26 mouse cellular contexts compared by ENCODE assay signal in the genomic region with DNA sequence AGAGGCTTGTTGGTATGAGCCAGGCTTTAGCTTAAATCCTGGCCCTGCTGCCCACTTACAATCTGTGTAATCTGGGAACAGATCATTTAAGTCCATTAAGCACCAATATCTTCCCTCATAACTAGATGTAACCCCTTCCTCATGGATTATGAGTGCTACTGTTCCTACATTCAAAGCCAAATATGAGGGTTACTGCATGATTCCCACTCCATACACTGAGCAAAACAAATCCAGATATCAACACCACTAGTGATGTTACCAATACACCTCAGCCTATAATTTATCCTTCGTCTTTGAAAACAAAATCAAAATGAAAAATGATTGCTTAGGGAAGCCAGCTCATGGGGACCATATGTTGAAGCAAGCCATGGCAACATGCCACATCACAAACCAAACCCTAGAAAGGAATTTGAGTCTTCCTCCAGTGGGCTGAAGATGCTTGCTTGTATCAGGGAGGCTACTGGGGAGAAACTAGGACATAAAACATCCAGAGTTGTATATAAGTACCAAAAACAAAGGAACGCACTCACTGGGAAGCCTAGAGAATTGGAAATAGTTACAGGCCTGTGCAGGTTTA.
DNase-seq lines count a peak whose midpoint lies in the region; ATAC-seq and TF ChIP-seq lines count a peak whose summit lies in the region.
"Had no signal": no experiment of that assay in that cellular context is flagged by ENCODE, and none has a peak within 500 bp of the region (broad histone marks: within the 10 kb centered on the region; RNA-seq: fewer than 3 reads in every experiment).

No protein-coding gene starts in this region.

- TF ChIP-seq CTCF in intestine, postnatal 0 days (IDR thresholded peaks at IDR 0.05; ENCODE audit: low read depth) = no peak

- no peak for DNase-seq in lung, postnatal 10 days
- DNase-seq in NIH3T3 (ENCODE audit: low read depth) = peak; percentile 68
- DNase-seq in layer of hippocampus, postnatal 25 days (ENCODE audit: extremely low spot score in 1 of 2, low spot score in 1 of 2) = no peak
- no peak for DNase-seq in Muller cell, postnatal 12 days (ENCODE audit: inconsistent ontology term)
- DNase-seq: cerebellum, adult 2 months; cerebellum, postnatal 14 days; gastrocnemius, adult 2 months; heart, postnatal 14 days; right cerebral cortex, postnatal 25 days; spleen, adult 18-20 months; thymus, postnatal 4 days had no signal

- no peak overlapping the region for H3K4me3 ChIP-seq in intestine, embryonic 16.5 days (ENCODE audit: low read length)
- no peak overlapping the region for H3K4me3 ChIP-seq in intestine, postnatal 0 days (ENCODE audit: low read depth, low read length)
- H3K4me3 ChIP-seq in lung, embryonic 16.5 days (ENCODE audit: low read length) = no peak overlapping the region
- H3K4me3 ChIP-seq in embryonic facial prominence, embryonic 15.5 days (replicated peaks) = no peak overlapping the region
- H3K4me3 ChIP-seq: erythroblast, embryonic 14.5 days; gastrocnemius, adult 2 months; hindbrain, embryonic 10.5 days; limb, embryonic 12.5 days; midbrain, embryonic 15.5 days; neural tube, embryonic 15.5 days had no signal

- WGBS in intestine, embryonic 16.5 days = 67% methylated on average over 2 of the region's 2 CpGs
- WGBS in intestine, postnatal 0 days = 67% methylated on average over 2 of the region's 2 CpGs
- 64% methylated on average over 2 of the region's 2 CpGs for WGBS in lung, embryonic 16.5 days
- WGBS in embryonic facial prominence, embryonic 15.5 days = 75% methylated on average over 2 of the region's 2 CpGs

- no peaks in the 10 kb centered on the region for H3K9me3 ChIP-seq in intestine, embryonic 16.5 days (ENCODE audit: control insufficient read depth, low read length)
- no peaks in the 10 kb centered on the region for H3K9me3 ChIP-seq in intestine, postnatal 0 days (ENCODE audit: control insufficient read depth)
- no peaks in the 10 kb centered on the region for H3K9me3 ChIP-seq in lung, embryonic 16.5 days (ENCODE audit: control insufficient read depth, low read length)
- no peaks in the 10 kb centered on the region for H3K9me3 ChIP-seq in embryonic facial prominence, embryonic 15.5 days (replicated peaks)
- H3K9me3 ChIP-seq: hindbrain, embryonic 10.5 days; limb, embryonic 12.5 days; midbrain, embryonic 15.5 days; neural tube, embryonic 15.5 days had no signal

- no peaks in the 10 kb centered on the region for H3K27me3 ChIP-seq in intestine, embryonic 16.5 days (replicated peaks; ENCODE audit: control insufficient read depth, insufficient read depth, low read length)
- no peaks in the 10 kb centered on the region for H3K27me3 ChIP-seq in intestine, postnatal 0 days (replicated peaks; ENCODE audit: control insufficient read depth, insufficient read depth, low read length)
- H3K27me3 ChIP-seq in lung, embryonic 16.5 days (ENCODE audit: control insufficient read depth, insufficient read depth, low read depth, low read length) = no peaks in the 10 kb centered on the region
- no peaks in the 10 kb centered on the region for H3K27me3 ChIP-seq in embryonic facial prominence, embryonic 15.5 days
- H3K27me3 ChIP-seq: limb, embryonic 12.5 days; midbrain, embryonic 15.5 days; neural tube, embryonic 15.5 days had no signal

- H3K36me3 ChIP-seq in intestine, embryonic 16.5 days (ENCODE audit: control insufficient read depth, insufficient read depth, low read length) = no peaks in the 10 kb centered on the region
- no peaks in the 10 kb centered on the region for H3K36me3 ChIP-seq in intestine, postnatal 0 days (ENCODE audit: control insufficient read depth, insufficient read depth)
- no peaks in the 10 kb centered on the region for H3K36me3 ChIP-seq in lung, embryonic 16.5 days (ENCODE audit: control insufficient read depth, insufficient read depth, low read length)
- H3K36me3 ChIP-seq in embryonic facial prominence, embryonic 15.5 days = no peaks in the 10 kb centered on the region
- H3K36me3 ChIP-seq: hindbrain, embryonic 10.5 days; limb, embryonic 12.5 days; midbrain, embryonic 15.5 days; neural tube, embryonic 15.5 days had no signal

- H3K27ac ChIP-seq in intestine, embryonic 16.5 days (ENCODE audit: low read length) = peak overlapping the region; percentile 4; the same call in 1 of the 2 replicates
- no peak overlapping the region for H3K27ac ChIP-seq in intestine, postnatal 0 days (ENCODE audit: low read depth, low read length)
- peak overlapping the region; percentile 68 for H3K27ac ChIP-seq in lung, embryonic 16.5 days (ENCODE audit: low read length)
- H3K27ac ChIP-seq in embryonic facial prominence, embryonic 15.5 days (replicated peaks) = peak overlapping the region; percentile 34; the same call in 1 of the 2 replicates
- H3K27ac ChIP-seq: gastrocnemius, adult 2 months; kidney, postnatal 0 days; limb, embryonic 12.5 days; macrophage; midbrain, embryonic 15.5 days; neural tube, embryonic 15.5 days had no signal

- no peak overlapping the region for H3K4me2 ChIP-seq in intestine, embryonic 16.5 days (ENCODE audit: low read depth, low read length)
- no peak overlapping the region for H3K4me2 ChIP-seq in intestine, postnatal 0 days (replicated peaks; ENCODE audit: low read depth)
- no peak overlapping the region for H3K4me2 ChIP-seq in lung, embryonic 16.5 days (ENCODE audit: low read depth, low read length)
- H3K4me2 ChIP-seq in embryonic facial prominence, embryonic 15.5 days (replicated peaks) = no peak overlapping the region
- H3K4me2 ChIP-seq: limb, embryonic 12.5 days; liver, embryonic 11.5 days; midbrain, embryonic 15.5 days; neural tube, embryonic 15.5 days had no signal

- ATAC-seq in intestine, embryonic 16.5 days = no peak
- ATAC-seq in intestine, postnatal 0 days = no peak
- no peak; the same call in 1 of the 2 replicates for ATAC-seq in lung, embryonic 16.5 days (ENCODE audit: low read depth)
- no peak for ATAC-seq in embryonic facial prominence, embryonic 15.5 days (ENCODE audit: insufficient number of reproducible peaks, low FRiP score, low TSS enrichment, low read depth)
- ATAC-seq: activated CD4-positive, CD25-positive, alpha-beta regulatory T cell, adult 4 months; CD4-positive, CD25-positive, alpha-beta regulatory T cell, adult 4 months; forebrain, embryonic 16.5 days; midbrain, embryonic 15.5 days had no signal

- no peak overlapping the region for H3K9ac ChIP-seq in intestine, embryonic 16.5 days (ENCODE audit: low read depth, low read length)
- no peak overlapping the region for H3K9ac ChIP-seq in intestine, postnatal 0 days (ENCODE audit: low read depth, low read length)
- no peak overlapping the region for H3K9ac ChIP-seq in lung, embryonic 16.5 days (ENCODE audit: low read length)
- no peak overlapping the region for H3K9ac ChIP-seq in embryonic facial prominence, embryonic 15.5 days
- H3K9ac ChIP-seq: limb, embryonic 12.5 days; midbrain, embryonic 15.5 days; neural tube, embryonic 15.5 days had no signal

- H3K4me1 ChIP-seq in intestine, embryonic 16.5 days (ENCODE audit: control insufficient read depth, insufficient read depth, low read length) = no peaks in the 10 kb centered on the region
- no peaks in the 10 kb centered on the region for H3K4me1 ChIP-seq in intestine, postnatal 0 days (replicated peaks; ENCODE audit: control insufficient read depth, insufficient read depth, low read length)
- peaks cover 2% of the 10 kb centered on the region; the same call in 1 of the 2 replicates for H3K4me1 ChIP-seq in lung, embryonic 16.5 days (replicated peaks; ENCODE audit: control insufficient read depth, insufficient read depth, low read length)
- no peaks in the 10 kb centered on the region for H3K4me1 ChIP-seq in embryonic facial prominence, embryonic 15.5 days
